Mouse (Mus musculus): Measurements from ENCODE around the gene Kitl. TPM values are rescaled to one million over a fixed set of nuclear protein-coding genes. Genes with fewer than 3 reads are reported as not detected.

The Kitl gene
- polyA plus RNA-seq, 2 experiments: 4.2 to 9.7 TPM

DNA sequence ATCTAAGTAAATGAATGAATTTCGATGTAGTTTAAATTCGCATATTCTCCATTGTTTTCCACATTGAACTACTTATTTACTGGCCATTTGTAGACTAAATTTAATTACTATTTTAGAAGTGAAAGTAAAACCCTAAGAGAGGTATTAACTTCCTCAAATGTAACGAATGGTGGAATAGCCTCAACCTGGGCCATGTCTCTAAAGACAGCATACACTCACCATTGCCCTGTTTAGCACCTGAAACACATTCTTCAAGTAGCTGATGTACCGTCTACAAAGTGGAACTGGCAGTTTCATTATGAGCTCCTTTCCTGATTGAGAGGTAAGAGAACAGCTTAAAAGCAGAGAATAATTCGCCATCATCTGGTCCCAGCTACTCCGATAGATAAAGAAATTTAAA is 132.7 kb downstream of the Kitl start:
- Histone ChIP-seq H3K4me1 (replicated peaks; ENCODE audit: control insufficient read depth in 2 of 2, insufficient read depth in 2 of 2, low read length in 1 of 2) (no peaks in the 10 kb centered on the region), H3K9ac (replicated peaks) (no peak overlapping the region), H3K36me3 (replicated peaks; ENCODE audit: control insufficient read depth, insufficient read depth, low read depth) (no peaks in the 10 kb centered on the region), H3K9me3 (ENCODE audit: control insufficient read depth, low read length) (no peaks in the 10 kb centered on the region), H3K27ac (no peak overlapping the region), H3K4me2 (ENCODE audit: low read depth) (no peak overlapping the region), H3K4me3 (ENCODE audit: insufficient read depth in 1 of 2, low read depth in 2 of 2, low read length in 2 of 2) (no peak overlapping the region), H3K27me3 (ENCODE audit: control insufficient read depth, insufficient read depth, low read length) (no peaks in the 10 kb centered on the region)
- no peak for ATAC-seq (ENCODE audit: insufficient read depth)
- no peak for TF ChIP-seq CTCF (IDR thresholded peaks at IDR 0.05; ENCODE audit: low read depth)
- TF ChIP-seq EP300 (IDR thresholded peaks at IDR 0.05; ENCODE audit: low read depth): no peak
- DNase-seq (ENCODE audit: low read depth in 3 of 3, low spot score in 3 of 3): no peak
- 55% methylated on average over 6 of the region's 6 CpGs for WGBS (ENCODE audit: insufficient replicate concordance)

Small RNAs within 50 kb of the gene (microRNA-seq; reads per million reads assigned to microRNA genes)
- not detected for gene Gm22918
- gene Gm25287: not detected

Measured in liver, embryonic 14.5 days (tissue).